Mouse (Mus musculus): ENCODE measurements around the gene 4930402F06Rik. TPM values are rescaled to one million over a fixed set of nuclear protein-coding genes. Genes with fewer than 3 reads are reported as not detected.

Gene 4930402F06Rik
- polyA plus RNA-seq, 1 experiment: not detected

DNA sequence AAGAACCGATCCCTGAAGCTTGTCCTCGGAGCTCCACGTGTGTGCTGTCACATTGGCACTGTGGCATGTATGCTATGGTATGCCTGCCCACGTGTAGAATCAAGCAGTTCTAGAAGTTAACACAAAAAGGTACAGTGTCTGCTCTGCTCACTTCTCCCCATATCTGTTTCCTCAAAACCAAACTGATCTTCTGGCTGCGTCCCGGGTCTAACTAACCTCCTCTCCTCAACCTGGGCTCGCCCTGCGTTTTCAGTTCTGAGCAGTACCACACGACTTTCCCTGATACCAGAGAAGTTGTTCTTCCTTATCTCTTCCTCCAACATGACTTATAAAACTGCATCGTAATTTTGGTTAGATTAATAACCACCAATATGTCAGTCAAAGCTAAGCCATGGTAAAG lies 69.4 kb downstream of the 4930402F06Rik start:
- peaks cover 4% of the 10 kb centered on the region for H3K4me1 ChIP-seq (ENCODE audit: control insufficient read depth, insufficient read depth, insufficient read length)
- DNase-seq (ENCODE audit: low read depth in 1 of 2, low spot score in 2 of 2): no peak
- no peak overlapping the region for H3K4me3 ChIP-seq (ENCODE audit: extremely low read depth, insufficient read depth, insufficient read length)
- H3K36me3 ChIP-seq (ENCODE audit: control insufficient read depth, insufficient read depth, low read length): no peaks in the 10 kb centered on the region
- TF ChIP-seq CTCF (IDR thresholded peaks at IDR 0.05; ENCODE audit: extremely low read depth, insufficient read depth, insufficient read length, insufficient replicate concordance): no peak
- no peak for TF ChIP-seq POLR2A (IDR thresholded peaks at IDR 0.05; ENCODE audit: low read depth, low read length)
- WGBS: 20% methylated on average over 10 of the region's 10 CpGs
- H3K27ac ChIP-seq (ENCODE audit: insufficient read depth, low read length): peak overlapping the region; percentile 58
- no peaks in the 10 kb centered on the region for H3K27me3 ChIP-seq (ENCODE audit: control insufficient read depth, insufficient read depth, low read length)

DNA sequence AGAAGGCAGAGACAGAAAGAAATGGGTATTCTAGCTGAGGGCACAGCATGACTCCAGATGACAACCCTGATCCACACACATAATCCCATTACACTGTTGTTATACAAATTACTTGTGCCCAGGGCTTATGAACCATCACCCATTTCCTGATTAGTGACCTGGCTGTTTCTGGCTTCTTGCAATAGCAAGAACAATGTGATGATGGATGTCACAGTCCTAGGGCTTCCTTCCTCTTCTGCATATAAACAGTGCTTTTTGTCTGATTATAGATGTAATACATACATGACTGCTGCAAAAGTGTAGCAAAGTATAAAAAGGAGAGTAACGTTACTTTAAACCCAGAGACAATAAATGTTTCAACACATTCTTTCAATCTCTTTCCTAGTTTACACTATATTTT lies 70.0 kb downstream of the 4930402F06Rik start:
- H3K36me3 ChIP-seq (ENCODE audit: control insufficient read depth, insufficient read depth, low read length): peaks cover 2% of the 10 kb centered on the region; the same call in 1 of the 2 replicates
- 58% methylated on average over 1 of the region's 1 CpGs for WGBS
- no peak overlapping the region for H3K4me3 ChIP-seq (ENCODE audit: extremely low read depth, insufficient read depth, insufficient read length)
- no peaks in the 10 kb centered on the region for H3K27me3 ChIP-seq (ENCODE audit: control insufficient read depth, insufficient read depth, low read length)
- 0 out of 2 replicates have a peak overlapping the region, but pooled peaks have one; percentile 30 for H3K27ac ChIP-seq (ENCODE audit: insufficient read depth, low read length)
- no peak for TF ChIP-seq POLR2A (IDR thresholded peaks at IDR 0.05; ENCODE audit: low read depth, low read length)
- TF ChIP-seq CTCF (IDR thresholded peaks at IDR 0.05; ENCODE audit: extremely low read depth, insufficient read depth, insufficient read length, insufficient replicate concordance): no peak
- H3K4me1 ChIP-seq (ENCODE audit: control insufficient read depth, insufficient read depth, insufficient read length): peaks cover 4% of the 10 kb centered on the region
- DNase-seq (ENCODE audit: low read depth in 1 of 2, low spot score in 2 of 2): no peak

DNA sequence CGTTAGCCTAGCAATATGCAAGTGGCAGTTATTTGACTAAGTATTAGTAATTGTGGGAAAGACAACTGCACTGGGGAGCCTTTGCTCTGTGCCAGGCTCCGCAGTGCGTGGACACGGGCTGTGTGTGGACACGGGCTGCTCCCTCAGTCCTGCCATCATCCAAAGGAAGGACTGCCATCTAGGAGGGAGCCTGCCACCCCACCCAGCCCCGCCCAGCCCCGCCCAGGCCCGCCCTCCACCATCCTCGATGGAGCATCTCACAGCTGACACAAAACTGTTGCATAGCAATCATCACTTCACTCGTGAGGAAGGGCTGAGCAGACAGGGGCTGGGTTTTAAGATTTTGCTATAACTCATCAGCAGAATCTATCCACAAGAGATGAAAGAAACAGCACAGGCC lies 71.0 kb downstream of the 4930402F06Rik start:
- Histone ChIP-seq H3K4me3 (ENCODE audit: extremely low read depth, insufficient read depth, insufficient read length) (no peak overlapping the region), H3K4me1 (ENCODE audit: control insufficient read depth, insufficient read depth, insufficient read length) (peaks cover 4% of the 10 kb centered on the region), H3K27me3 (ENCODE audit: control insufficient read depth, insufficient read depth, low read length) (no peaks in the 10 kb centered on the region), H3K27ac (ENCODE audit: insufficient read depth, low read length) (no peak overlapping the region), H3K36me3 (ENCODE audit: control insufficient read depth, insufficient read depth, low read length) (peaks cover 2% of the 10 kb centered on the region; the same call in 1 of the 2 replicates)
- 84% methylated on average over 10 of the region's 10 CpGs for WGBS
- TF ChIP-seq POLR2A (IDR thresholded peaks at IDR 0.05; ENCODE audit: low read depth, low read length) (no peak), CTCF (IDR thresholded peaks at IDR 0.05; ENCODE audit: extremely low read depth, insufficient read depth, insufficient read length, insufficient replicate concordance) (no peak)
- DNase-seq (ENCODE audit: low read depth in 1 of 2, low spot score in 2 of 2): no peak

Other genes starting within 250 kb of the 4930402F06Rik start
- 106 and 244 TPM in 2 replicates for gene Rab14, start 196.1 kb downstream of the 4930402F06Rik start, polyA plus RNA-seq (2012; rRNA removed)
- 183 and 203 TPM in 2 replicates for gene Gsn, start 140.8 kb downstream of the 4930402F06Rik start, polyA plus RNA-seq (2012; rRNA removed)
- 34.3 and 41.9 TPM in 2 replicates for gene Stom, start 60.2 kb downstream of the 4930402F06Rik start, polyA plus RNA-seq (2012; rRNA removed)
- not detected in 2 replicates for gene 4930568D16Rik, start 29.4 kb downstream of the 4930402F06Rik start, polyA plus RNA-seq (2012; rRNA removed)
- 20.1 and 21.6 TPM in 2 replicates for gene Ggta1, start 66.1 kb upstream of the 4930402F06Rik start, polyA plus RNA-seq (2012; rRNA removed)
- 21.0 and 27.1 TPM in 2 replicates for gene Dab2ip, start 161.1 kb upstream of the 4930402F06Rik start, polyA plus RNA-seq (2012; rRNA removed)